Mouse (Mus musculus) lung, adult 2 months (tissue): ENCODE measurements around the gene Trak1.

Experiments
- CTCF ChIP-seq: fragments of 200-500 bp; IDR thresholded peaks from 2 replicates; pipeline ENCODE4 v1.5.1; 2011; ENCODE audit warnings: mild to moderate bottlenecking, low read length, control low read depth; ENCODE audit not compliant: insufficient read depth
- POLR2A ChIP-seq: fragments of 200-500 bp; IDR thresholded peaks from 2 replicates; pipeline ENCODE4 v1.6.1; 2011; ENCODE audit warnings: low read depth, mild to moderate bottlenecking, control low read depth, low read length, borderline replicate concordance; ENCODE audit errors: extremely low read depth

- TF ChIP-seq POLR2A (no peak), CTCF (no peak)
Measured at GRCm38 (mm10) chr9:121424281-121425164, 127.2 kb downstream of the Trak1 start.
